ENCODE assay signal across 8 mouse cellular contexts in the genomic region with DNA sequence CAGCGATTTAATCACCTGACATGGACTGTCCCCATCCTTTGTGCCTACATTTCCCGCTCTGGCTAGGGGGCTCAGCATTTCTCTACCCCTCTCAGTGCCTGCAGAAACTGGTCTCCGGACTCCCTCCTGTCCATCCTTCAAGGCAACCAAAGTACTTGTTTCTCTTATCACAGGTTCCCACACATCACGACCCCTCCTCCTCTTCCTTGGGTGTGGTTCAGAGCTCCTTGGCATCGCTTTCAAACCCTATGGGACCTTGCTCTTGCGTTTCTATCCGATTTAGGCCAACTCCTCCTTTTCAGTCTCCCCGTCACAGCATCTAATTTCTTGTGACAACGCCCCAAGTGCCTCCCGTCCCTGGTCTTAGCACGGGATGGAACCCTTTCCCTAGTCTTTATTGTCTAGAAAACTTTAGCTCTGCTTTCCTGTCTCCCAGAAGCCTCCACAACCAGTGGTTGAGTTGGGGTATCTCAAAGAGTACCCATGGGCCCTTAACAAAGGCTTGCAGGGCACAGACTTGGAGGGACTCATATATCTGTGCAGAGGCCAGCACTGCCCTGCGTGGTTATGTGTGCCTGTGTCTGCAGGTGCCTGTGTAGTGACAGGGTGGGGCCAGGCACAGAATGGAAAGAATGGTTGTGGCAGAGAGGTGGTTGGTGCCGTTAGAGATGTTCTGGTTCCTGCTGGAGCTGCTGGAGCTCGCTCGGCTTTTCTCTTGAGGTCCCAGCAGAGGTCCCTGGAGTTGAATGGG. TPM values are rescaled to one million over a fixed set of nuclear protein-coding genes. Genes with fewer than 3 reads are reported as not detected.
DNase-seq lines count a peak whose midpoint lies in the region; ATAC-seq and TF ChIP-seq lines count a peak whose summit lies in the region.

No protein-coding gene starts in this region.

- peaks cover 32% of the 10 kb centered on the region for H3K27me3 ChIP-seq in kidney, embryonic 15.5 days
- no peaks in the 10 kb centered on the region for H3K27me3 ChIP-seq in kidney, adult 2 months (replicated peaks; ENCODE audit: control insufficient read depth, insufficient read depth, low read length)
- peaks cover 23% of the 10 kb centered on the region for H3K27me3 ChIP-seq in embryonic facial prominence, embryonic 15.5 days
- H3K27me3 ChIP-seq in hindbrain, embryonic 12.5 days = peaks cover 40% of the 10 kb centered on the region
- no peaks in the 10 kb centered on the region for H3K27me3 ChIP-seq in midbrain, embryonic 16.5 days (ENCODE audit: control insufficient read depth, insufficient read depth, low read depth, low read length)

- 54% methylated on average over 15 of the region's 15 CpGs for WGBS in kidney, embryonic 15.5 days
- 59% methylated on average over 15 of the region's 15 CpGs for WGBS in kidney, adult 2 months
- 54% methylated on average over 15 of the region's 15 CpGs for WGBS in embryonic facial prominence, embryonic 15.5 days
- WGBS in hindbrain, embryonic 12.5 days = 57% methylated on average over 15 of the region's 15 CpGs
- 54% methylated on average over 15 of the region's 15 CpGs for WGBS in midbrain, embryonic 16.5 days

- H3K27ac ChIP-seq in kidney, embryonic 15.5 days = no peak overlapping the region
- no peak overlapping the region for H3K27ac ChIP-seq in kidney, adult 2 months (ENCODE audit: insufficient read depth, low read depth, low read length)
- H3K27ac ChIP-seq in embryonic facial prominence, embryonic 15.5 days (replicated peaks) = no peak overlapping the region
- H3K27ac ChIP-seq in hindbrain, embryonic 12.5 days = peak overlapping the region; percentile 13; the same call in 1 of the 2 replicates
- peak overlapping the region; percentile 89 for H3K27ac ChIP-seq in midbrain, embryonic 16.5 days (ENCODE audit: low read length)

- H3K9ac ChIP-seq in kidney, embryonic 15.5 days = no peak overlapping the region
- no peak overlapping the region for H3K9ac ChIP-seq in embryonic facial prominence, embryonic 15.5 days
- H3K9ac ChIP-seq in hindbrain, embryonic 12.5 days = no peak overlapping the region
- peak overlapping the region; percentile 49; the same call in 1 of the 2 replicates for H3K9ac ChIP-seq in midbrain, embryonic 16.5 days (ENCODE audit: low read depth, low read length)

- DNase-seq in kidney, adult 2 months = no peak
- no peak for DNase-seq in thymus, postnatal 10 days (ENCODE audit: low spot score in 2 of 2)
- no peak for DNase-seq in adrenal gland, adult 18-20 months (ENCODE audit: low spot score in 2 of 2)
- DNase-seq in kidney, adult 11 months = no peak

- peaks cover 10% of the 10 kb centered on the region for H3K4me1 ChIP-seq in kidney, embryonic 15.5 days
- H3K4me1 ChIP-seq in kidney, adult 2 months (ENCODE audit: control insufficient read depth, insufficient read depth, low read length) = no peaks in the 10 kb centered on the region
- H3K4me1 ChIP-seq in embryonic facial prominence, embryonic 15.5 days = peaks cover 22% of the 10 kb centered on the region
- peaks cover 30% of the 10 kb centered on the region for H3K4me1 ChIP-seq in hindbrain, embryonic 12.5 days
- H3K4me1 ChIP-seq in midbrain, embryonic 16.5 days (ENCODE audit: control insufficient read depth, insufficient read depth, low read length) = peaks cover 39% of the 10 kb centered on the region

- TF ChIP-seq CTCF in kidney, adult 2 months (conservative IDR thresholded peaks at IDR 0.05; ENCODE audit: insufficient read depth, insufficient read length, low read depth, low read length) = no peak

- TF ChIP-seq POLR2A in kidney, adult 2 months (IDR thresholded peaks at IDR 0.05; ENCODE audit: low read depth, low read length) = no peak

- H3K4me2 ChIP-seq in kidney, embryonic 15.5 days = peak overlapping the region; percentile 64
- peak overlapping the region; percentile 61 for H3K4me2 ChIP-seq in embryonic facial prominence, embryonic 15.5 days (replicated peaks)
- H3K4me2 ChIP-seq in hindbrain, embryonic 12.5 days (replicated peaks) = peak overlapping the region; percentile 48
- H3K4me2 ChIP-seq in midbrain, embryonic 16.5 days (ENCODE audit: low read length) = peak overlapping the region; percentile 58

- no peaks in the 10 kb centered on the region for H3K9me3 ChIP-seq in kidney, embryonic 15.5 days (replicated peaks)
- no peaks in the 10 kb centered on the region for H3K9me3 ChIP-seq in embryonic facial prominence, embryonic 15.5 days (replicated peaks)
- H3K9me3 ChIP-seq in hindbrain, embryonic 12.5 days (replicated peaks) = no peaks in the 10 kb centered on the region
- no peaks in the 10 kb centered on the region for H3K9me3 ChIP-seq in midbrain, embryonic 16.5 days (replicated peaks; ENCODE audit: control insufficient read depth, low read length, poor library complexity, severe bottlenecking)

- ATAC-seq in kidney, embryonic 15.5 days (replicated peaks; ENCODE audit: low FRiP score) = 0 out of 2 replicates have a peak, but pooled peaks have one; percentile 24
- 0 out of 2 replicates have a peak, but pooled peaks have one; percentile 7 for ATAC-seq in embryonic facial prominence, embryonic 15.5 days (ENCODE audit: insufficient number of reproducible peaks, low FRiP score, low TSS enrichment, low read depth)
- peak; percentile 50 for ATAC-seq in hindbrain, embryonic 12.5 days (ENCODE audit: low FRiP score)
- peak; percentile 61 for ATAC-seq in midbrain, embryonic 16.5 days

- peak overlapping the region; percentile 35 for H3K4me3 ChIP-seq in kidney, embryonic 15.5 days (replicated peaks)
- no peak overlapping the region for H3K4me3 ChIP-seq in kidney, adult 2 months (ENCODE audit: insufficient read depth, low read depth, low read length)
- H3K4me3 ChIP-seq in embryonic facial prominence, embryonic 15.5 days (replicated peaks) = peak overlapping the region; percentile 29
- H3K4me3 ChIP-seq in hindbrain, embryonic 12.5 days = peak overlapping the region; percentile 25
- H3K4me3 ChIP-seq in midbrain, embryonic 16.5 days (ENCODE audit: low read depth, low read length) = peak overlapping the region; percentile 21; the same call in 1 of the 2 replicates

- no peaks in the 10 kb centered on the region for H3K36me3 ChIP-seq in kidney, embryonic 15.5 days
- no peaks in the 10 kb centered on the region for H3K36me3 ChIP-seq in kidney, adult 2 months (ENCODE audit: control insufficient read depth, insufficient read depth, low read length)
- H3K36me3 ChIP-seq in embryonic facial prominence, embryonic 15.5 days = no peaks in the 10 kb centered on the region
- no peaks in the 10 kb centered on the region for H3K36me3 ChIP-seq in hindbrain, embryonic 12.5 days
- no peaks in the 10 kb centered on the region for H3K36me3 ChIP-seq in midbrain, embryonic 16.5 days (ENCODE audit: control insufficient read depth, insufficient read depth, low read length)

RNA-seq across cellular contexts. Expression of a gene that starts 51.8 kb away (rescaled TPM):
- 25.5 and 28.9 TPM in 2 replicates for polyA plus RNA-seq in kidney, embryonic 15.5 days (2015; fragmentation: Nextera tagmentation; extraction: Ambion mirVana)
- 35.6 and 79.8 TPM in 2 replicates for polyA plus RNA-seq in kidney, adult 2 months (2012; rRNA removed)
- polyA plus RNA-seq in embryonic facial prominence, embryonic 15.5 days (2015; fragmentation: Nextera tagmentation; extraction: Ambion mirVana) = 65.7 and 66.3 TPM in 2 replicates
- polyA plus RNA-seq in hindbrain, embryonic 12.5 days (2016; fragmentation: Nextera tagmentation; extraction: Ambion mirVana) = 22.7 and 23.3 TPM in 2 replicates
- 22.0 and 22.3 TPM in 2 replicates for polyA plus RNA-seq in midbrain, embryonic 16.5 days (2015; fragmentation: Nextera tagmentation; extraction: Ambion mirVana)
- 10 to 100 TPM; 25.1 to 54.6 TPM for total RNA-seq in adrenal gland, adult 18-20 months (2021)

Comparison
In these comparisons a context has a peak if more than half of its experiments do, and no peak if none do; other contexts are left out.
1. ATAC-seq: peak in every context shown above with its lines; median percentile 61 in midbrain, embryonic 16.5 days; 50 in hindbrain, embryonic 12.5 days; 24 in kidney, embryonic 15.5 days; 7 in embryonic facial prominence, embryonic 15.5 days.
2. H3K27ac ChIP-seq: peak in hindbrain, embryonic 12.5 days (single experiment) and midbrain, embryonic 16.5 days (single experiment); none in kidney, embryonic 15.5 days (single experiment), kidney, adult 2 months (single experiment) and embryonic facial prominence, embryonic 15.5 days (single experiment).
3. Peak in every context shown above with its lines, with median percentiles within 50 percentile points of each other: H3K4me2 ChIP-seq.